Mouse (Mus musculus) kidney, adult 11 months (tissue): ENCODE data around the gene Mis12.

ENCODE experiments used
- DNase-seq: peaks from one replicate; pipeline ENCODE4 v3.0.0; 2022

Gene Mis12

DNA sequence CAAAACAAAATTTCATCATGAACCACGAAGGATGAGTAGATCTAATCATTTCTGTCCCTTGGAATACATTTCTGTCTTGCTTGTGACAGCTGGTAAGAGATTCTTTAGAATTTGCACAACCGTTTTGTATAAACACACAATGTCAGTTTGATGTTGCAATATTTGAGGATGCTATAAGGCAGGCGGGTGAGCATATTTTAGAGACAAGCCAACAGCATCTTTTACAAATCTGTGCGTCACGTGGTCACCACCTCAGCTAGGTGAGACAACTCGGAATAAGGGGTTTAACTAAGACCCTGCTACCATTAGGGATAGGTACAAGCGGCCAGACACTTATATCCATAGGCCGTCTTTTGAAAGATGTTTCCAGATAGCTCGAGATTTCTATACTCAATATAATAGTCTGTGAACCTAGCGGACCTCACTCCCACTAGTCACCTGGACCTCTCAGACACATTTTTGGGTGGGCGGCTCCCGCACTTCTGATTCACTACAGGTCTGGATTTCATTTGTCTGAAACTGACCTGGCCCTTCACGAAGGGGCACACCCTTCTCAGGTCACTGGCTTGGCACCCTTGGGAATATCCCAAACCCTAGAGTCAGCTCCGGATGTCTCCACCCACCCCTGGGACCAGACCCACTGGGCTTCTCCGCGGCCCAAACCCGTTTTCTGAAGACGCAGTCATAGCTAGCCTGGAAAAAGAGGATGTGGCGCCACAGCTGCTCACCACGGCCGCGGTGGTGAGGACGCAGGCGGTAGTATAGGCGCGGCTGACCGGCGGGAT is 803 bp upstream of the Mis12 start:
- DNase-seq: no peak

DNA sequence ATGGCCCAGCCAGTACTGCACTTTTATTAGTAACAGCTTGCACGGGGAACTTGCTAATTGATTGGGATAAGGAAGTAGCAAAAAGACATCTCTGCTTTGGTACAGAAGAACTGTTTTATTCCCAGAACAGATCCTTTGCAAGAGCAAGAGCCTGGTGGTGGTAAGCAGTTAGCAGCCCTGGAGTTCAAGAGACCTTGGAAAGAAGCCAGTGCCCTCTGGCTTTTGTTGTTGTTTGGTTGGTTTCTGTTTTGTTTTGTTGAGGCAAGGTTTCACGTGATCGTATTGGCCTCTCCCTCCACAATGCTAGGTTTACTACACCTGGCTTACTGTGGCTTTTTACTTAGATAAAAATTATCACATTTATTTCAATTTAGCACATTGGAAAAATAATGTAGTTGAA is 8.9 kb downstream of the Mis12 start:
- DNase-seq: no peak

DNA sequence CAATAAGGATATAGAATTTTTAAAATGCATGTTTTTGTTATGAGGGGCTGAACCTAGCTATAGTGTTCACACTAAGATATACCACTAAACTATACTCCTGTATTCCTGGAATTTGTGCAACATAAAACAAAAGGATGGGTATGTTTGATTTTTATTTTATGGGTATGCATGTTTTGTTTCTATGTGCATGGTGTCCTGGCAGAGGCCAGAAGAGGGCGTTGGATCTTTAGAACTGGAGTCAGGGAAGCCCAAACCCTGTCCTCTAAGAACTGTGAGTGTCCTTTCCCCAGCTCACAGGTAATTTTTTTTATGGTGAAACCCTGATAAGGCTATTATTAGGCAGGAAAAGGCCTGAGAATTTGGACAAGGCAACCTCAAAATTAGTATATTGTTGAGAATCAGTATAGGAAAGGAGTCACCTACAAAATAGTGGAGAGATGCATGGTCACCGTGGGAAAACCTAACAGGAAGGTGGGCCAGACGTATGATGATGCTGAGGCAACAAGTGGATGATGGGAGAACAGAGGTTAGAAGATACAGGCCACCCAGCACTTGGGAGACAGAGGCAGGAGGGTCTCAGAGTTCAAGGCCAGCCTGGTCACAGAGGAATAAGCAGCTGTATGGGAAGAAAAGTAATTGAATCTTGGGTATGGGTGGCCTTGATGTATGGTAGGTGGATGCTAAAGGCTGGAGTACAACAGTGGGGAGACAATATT is 10.2 kb downstream of the Mis12 start:
- no peak for DNase-seq

DNA sequence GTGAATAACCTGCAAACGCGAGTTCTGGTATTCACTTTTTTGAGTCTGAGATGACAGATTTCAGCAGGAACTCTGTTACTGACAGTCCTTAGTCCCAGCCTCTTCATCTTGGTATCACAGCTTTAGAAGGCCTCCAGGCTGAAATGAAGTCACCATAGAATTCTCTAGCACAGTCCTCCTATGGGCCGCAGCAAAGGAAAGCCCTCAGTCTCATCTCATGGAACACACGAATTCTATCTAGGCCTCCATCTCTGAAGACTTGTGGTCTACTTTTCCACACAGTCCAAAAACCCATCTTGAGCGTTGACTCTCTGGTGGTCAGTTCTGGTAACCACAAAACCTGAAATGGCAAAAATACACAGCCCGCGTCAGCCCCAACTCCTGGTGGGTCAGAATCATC is 12.7 kb downstream of the Mis12 start:
- no peak for DNase-seq

DNA sequence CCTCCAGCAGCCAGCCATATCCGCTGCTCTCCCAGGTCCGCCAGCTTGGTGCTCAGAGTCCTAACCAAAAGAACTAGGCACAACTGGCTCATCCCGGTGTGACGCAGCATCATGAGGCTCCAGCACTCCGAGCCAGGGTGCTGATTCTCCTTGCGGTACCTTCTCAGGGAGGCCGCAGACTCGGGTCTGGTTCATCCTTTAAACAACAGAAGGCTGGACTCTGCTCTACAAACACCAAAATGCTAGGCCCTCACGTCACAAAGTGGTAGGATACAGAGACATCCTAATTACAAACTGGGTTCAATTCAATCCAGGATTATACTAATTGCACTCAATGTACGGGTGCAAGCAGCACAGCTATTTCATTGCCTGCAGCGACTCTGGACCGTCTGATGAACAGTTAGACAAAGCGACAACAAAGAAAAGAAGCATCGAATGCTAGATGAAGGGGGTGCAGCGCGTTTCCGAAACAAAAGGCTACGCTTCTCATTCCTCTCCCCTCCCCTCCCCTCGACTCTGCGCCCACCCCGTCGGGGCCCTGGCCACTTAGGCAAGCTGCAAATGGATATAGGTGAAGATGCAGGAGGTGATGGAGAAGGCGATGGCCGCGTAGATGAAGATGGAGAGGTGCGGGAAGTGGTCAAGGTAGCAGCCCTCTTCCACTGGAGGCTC is 13.2 kb downstream of the Mis12 start:
- DNase-seq: no peak

DNA sequence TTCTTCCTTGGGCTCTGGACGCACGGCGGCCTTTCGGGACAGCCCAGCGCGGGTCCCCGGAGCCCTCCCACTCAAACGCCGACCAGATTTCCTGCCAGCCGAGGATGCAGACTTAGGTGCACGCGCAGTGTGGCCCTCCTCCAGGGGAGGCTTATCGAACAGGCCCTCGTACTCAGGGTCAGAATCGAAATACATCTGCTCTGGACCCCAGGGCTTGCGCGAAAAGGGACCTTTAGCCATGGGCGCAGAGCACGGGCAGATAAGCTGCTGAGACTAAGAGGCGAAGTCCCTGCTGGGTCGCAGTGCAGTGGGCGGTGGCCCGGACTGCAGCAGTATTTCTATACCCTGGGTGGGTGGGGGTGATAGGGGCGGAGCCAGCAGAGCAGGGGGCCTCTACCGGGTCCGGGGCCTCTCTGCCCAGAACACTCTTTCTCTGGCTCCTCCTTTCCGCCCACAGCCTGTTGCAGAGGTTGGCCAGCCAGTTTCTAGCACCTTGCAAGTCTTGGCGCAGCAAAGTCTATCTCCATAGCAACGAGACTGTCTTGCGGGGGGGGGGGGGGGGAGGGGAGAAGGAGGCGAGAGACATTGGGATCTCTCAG is 13.9 kb downstream of the Mis12 start, which contains the start of gene 6330403K07Rik:
6330403K07Rik (minus strand) TSS at position 351 of the 599 bp plus-strand sequence.
- no peak for DNase-seq

DNA sequence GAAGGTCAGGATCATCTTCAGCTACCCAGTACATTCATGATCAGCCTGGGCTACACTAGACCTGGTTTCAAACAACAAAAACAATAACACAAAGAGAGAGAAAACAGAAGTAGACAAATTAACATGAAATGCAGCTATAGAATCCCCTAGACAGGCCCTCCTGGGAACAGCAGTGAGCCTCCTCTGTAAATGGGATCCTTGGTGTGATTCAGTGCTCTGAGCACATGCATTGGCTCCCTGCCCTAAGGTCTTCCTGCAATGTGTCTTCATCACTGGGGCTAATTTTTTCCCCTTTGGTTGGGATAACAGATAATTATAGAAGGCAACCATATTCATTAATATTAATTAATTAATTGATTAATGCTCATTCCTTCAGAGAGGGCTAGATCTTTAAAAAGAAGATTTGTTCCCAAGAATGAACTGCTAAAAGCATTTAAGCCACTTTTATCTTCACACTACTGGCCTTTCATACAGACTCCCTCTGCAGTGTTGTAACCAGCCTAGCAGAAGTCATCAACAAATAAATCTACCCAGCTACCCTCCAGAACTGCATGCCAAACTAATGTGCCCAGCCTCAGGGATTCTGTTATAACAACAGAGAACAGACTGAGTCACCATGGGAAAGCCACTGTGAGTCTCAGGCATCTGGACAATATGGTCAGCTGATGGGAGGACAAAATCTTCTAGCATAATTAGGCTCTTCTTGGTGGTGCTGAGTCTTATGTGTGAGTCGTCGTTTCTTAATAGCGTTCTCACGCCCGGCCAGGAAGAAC is 20.3 kb downstream of the Mis12 start:
- no peak for DNase-seq

DNA sequence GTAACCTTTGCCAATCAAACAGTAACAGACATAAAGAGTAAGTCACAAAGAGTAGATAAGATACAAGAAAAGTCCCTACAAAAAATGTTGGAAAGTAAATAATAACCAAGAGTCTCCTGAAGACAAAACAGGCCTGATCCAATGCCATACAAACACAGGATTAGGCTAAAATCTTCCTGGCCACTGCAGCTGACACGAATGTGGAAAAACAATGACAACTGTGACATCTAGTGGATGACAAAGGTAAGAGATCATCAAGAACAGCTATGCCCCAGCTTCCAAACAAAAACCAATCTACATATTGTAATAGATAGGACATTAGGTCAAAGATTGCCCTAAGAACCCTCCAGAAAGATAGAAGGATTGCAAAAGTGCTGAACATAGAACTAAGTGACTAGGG is 33.1 kb downstream of the Mis12 start:
- no peak for DNase-seq

DNA sequence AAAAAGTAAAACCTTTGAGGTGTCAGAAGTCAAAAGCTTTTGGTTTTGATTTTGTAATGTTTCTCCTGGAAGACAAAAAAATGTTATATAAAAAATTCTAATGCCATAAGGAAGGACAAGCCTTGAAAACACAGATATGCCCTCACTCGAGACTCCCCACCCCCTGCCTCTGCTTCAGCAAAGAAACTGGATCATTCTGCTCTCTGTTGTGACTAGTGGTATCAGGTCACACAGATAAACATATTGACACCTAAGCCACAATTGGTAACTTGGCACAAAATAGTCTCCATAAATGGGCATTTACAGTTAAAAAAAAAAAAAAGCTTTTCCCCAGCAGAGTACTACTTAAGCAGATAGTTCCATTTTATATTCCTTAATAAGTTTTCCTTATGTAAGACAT is 56.9 kb downstream of the Mis12 start:
- DNase-seq: no peak
